Mouse (Mus musculus): Measurements from ENCODE around the gene 4933415A04Rik. TPM values are rescaled to one million over a fixed set of nuclear protein-coding genes. Genes with fewer than 3 reads are reported as not detected.

Gene 4933415A04Rik
- total and polyA plus RNA-seq, 2 experiments from 2014 or later = 0.27 to 2.3 TPM

GRCm38 (mm10) chr11:43566696-43567095, 20.1 kb upstream of the 4933415A04Rik start:
- no peaks in the 10 kb centered on the region for H3K9me3 ChIP-seq (ENCODE audit: low read length)
- no peaks in the 10 kb centered on the region; the same call in 1 of the 2 replicates for H3K4me1 ChIP-seq (ENCODE audit: insufficient read depth, low read length)
- no peak for TF ChIP-seq CTCF (IDR thresholded peaks at IDR 0.05)
- H3K27ac ChIP-seq (ENCODE audit: low read depth, low read length) = peak overlapping the region; percentile 62; the same call in 1 of the 2 replicates
- WGBS = 41% methylated on average over 5 of the region's 5 CpGs
- H3K4me2 ChIP-seq (ENCODE audit: low read depth, low read length, poor library complexity, severe bottlenecking) = no peak overlapping the region
- H3K27me3 ChIP-seq (ENCODE audit: insufficient read depth, low read length) = no peaks in the 10 kb centered on the region
- H3K4me3 ChIP-seq (ENCODE audit: low read depth, low read length) = no peak overlapping the region
- no peak for ATAC-seq (ENCODE audit: low FRiP score)
- H3K9ac ChIP-seq (replicated peaks; ENCODE audit: low read length, poor library complexity, severe bottlenecking) = no peak overlapping the region
- no peaks in the 10 kb centered on the region for H3K36me3 ChIP-seq (ENCODE audit: insufficient read depth, low read length)
- DNase-seq (ENCODE audit: low spot score) = no peak

- Histone ChIP-seq H3K4me3 (ENCODE audit: low read depth, low read length) (no peak overlapping the region), H3K4me2 (ENCODE audit: low read depth, low read length, poor library complexity, severe bottlenecking) (no peak overlapping the region), H3K27ac (ENCODE audit: low read depth, low read length) (no peak overlapping the region), H3K9ac (replicated peaks; ENCODE audit: low read length, poor library complexity, severe bottlenecking) (no peak overlapping the region), H3K27me3 (ENCODE audit: insufficient read depth, low read length) (no peaks in the 10 kb centered on the region), H3K36me3 (ENCODE audit: insufficient read depth, low read length) (no peaks in the 10 kb centered on the region), H3K9me3 (ENCODE audit: low read length) (no peaks in the 10 kb centered on the region), H3K4me1 (ENCODE audit: insufficient read depth, low read length) (no peaks in the 10 kb centered on the region; the same call in 1 of the 2 replicates)
- WGBS = 64% methylated on average over 5 of the region's 5 CpGs
- ATAC-seq (ENCODE audit: low FRiP score) (no peak), DNase-seq (ENCODE audit: low spot score) (no peak)
- TF ChIP-seq CTCF (IDR thresholded peaks at IDR 0.05) = peak; percentile 69
Measured at GRCm38 (mm10) chr11:43568263-43568662, 18.6 kb upstream of the 4933415A04Rik start.

GRCm38 (mm10) chr11:43569188-43569587, 17.7 kb upstream of the 4933415A04Rik start:
- TF ChIP-seq CTCF (IDR thresholded peaks at IDR 0.05) = no peak
- ATAC-seq (ENCODE audit: low FRiP score) (no peak), DNase-seq (ENCODE audit: low spot score) (no peak)
- Histone ChIP-seq H3K27me3 (ENCODE audit: insufficient read depth, low read length) (no peaks in the 10 kb centered on the region), H3K9me3 (ENCODE audit: low read length) (no peaks in the 10 kb centered on the region), H3K4me2 (ENCODE audit: low read depth, low read length, poor library complexity, severe bottlenecking) (no peak overlapping the region), H3K4me1 (ENCODE audit: insufficient read depth, low read length) (no peaks in the 10 kb centered on the region; the same call in 1 of the 2 replicates), H3K27ac (ENCODE audit: low read depth, low read length) (no peak overlapping the region), H3K4me3 (ENCODE audit: low read depth, low read length) (no peak overlapping the region), H3K36me3 (ENCODE audit: insufficient read depth, low read length) (no peaks in the 10 kb centered on the region), H3K9ac (replicated peaks; ENCODE audit: low read length, poor library complexity, severe bottlenecking) (no peak overlapping the region)
- WGBS = 64% methylated on average over 5 of the region's 5 CpGs

GRCm38 (mm10) chr11:43569595-43569994, 17.2 kb upstream of the 4933415A04Rik start:
- Histone ChIP-seq H3K9me3 (ENCODE audit: low read length) (no peaks in the 10 kb centered on the region), H3K9ac (replicated peaks; ENCODE audit: low read length, poor library complexity, severe bottlenecking) (no peak overlapping the region), H3K4me2 (ENCODE audit: low read depth, low read length, poor library complexity, severe bottlenecking) (no peak overlapping the region), H3K4me1 (ENCODE audit: insufficient read depth, low read length) (no peaks in the 10 kb centered on the region; the same call in 1 of the 2 replicates), H3K27me3 (ENCODE audit: insufficient read depth, low read length) (no peaks in the 10 kb centered on the region), H3K4me3 (ENCODE audit: low read depth, low read length) (no peak overlapping the region), H3K36me3 (ENCODE audit: insufficient read depth, low read length) (no peaks in the 10 kb centered on the region), H3K27ac (ENCODE audit: low read depth, low read length) (no peak overlapping the region)
- DNase-seq (ENCODE audit: low spot score) = peak; percentile 46
- 60% methylated on average over 11 of the region's 11 CpGs for WGBS
- TF ChIP-seq CTCF (IDR thresholded peaks at IDR 0.05) = no peak
- ATAC-seq (ENCODE audit: low FRiP score) = peak; percentile 25; the same call in 1 of the 2 replicates

- H3K36me3 ChIP-seq (ENCODE audit: insufficient read depth, low read length) = no peaks in the 10 kb centered on the region
- no peak overlapping the region for H3K27ac ChIP-seq (ENCODE audit: low read depth, low read length)
- H3K4me1 ChIP-seq (ENCODE audit: insufficient read depth, low read length) = no peaks in the 10 kb centered on the region; the same call in 1 of the 2 replicates
- H3K9me3 ChIP-seq (ENCODE audit: low read length) = no peaks in the 10 kb centered on the region
- H3K27me3 ChIP-seq (ENCODE audit: insufficient read depth, low read length) = no peaks in the 10 kb centered on the region
- WGBS = 15% methylated on average over 3 of the region's 3 CpGs
- TF ChIP-seq CTCF (IDR thresholded peaks at IDR 0.05) = no peak
- DNase-seq (ENCODE audit: low spot score) = no peak
- no peak overlapping the region for H3K9ac ChIP-seq (replicated peaks; ENCODE audit: low read length, poor library complexity, severe bottlenecking)
- no peak for ATAC-seq (ENCODE audit: low FRiP score)
- no peak overlapping the region for H3K4me3 ChIP-seq (ENCODE audit: low read depth, low read length)
- no peak overlapping the region for H3K4me2 ChIP-seq (ENCODE audit: low read depth, low read length, poor library complexity, severe bottlenecking)
Measured at GRCm38 (mm10) chr11:43575061-43575375, 11.8 kb upstream of the 4933415A04Rik start.

GRCm38 (mm10) chr11:43575376-43576151, 11.3 kb upstream of the 4933415A04Rik start:
- DNase-seq (ENCODE audit: low spot score) = peak; percentile 35
- Histone ChIP-seq H3K27me3 (ENCODE audit: insufficient read depth, low read length) (no peaks in the 10 kb centered on the region), H3K4me3 (ENCODE audit: low read depth, low read length) (no peak overlapping the region), H3K36me3 (ENCODE audit: insufficient read depth, low read length) (no peaks in the 10 kb centered on the region), H3K27ac (ENCODE audit: low read depth, low read length) (no peak overlapping the region), H3K4me1 (ENCODE audit: insufficient read depth, low read length) (no peaks in the 10 kb centered on the region; the same call in 1 of the 2 replicates), H3K9ac (replicated peaks; ENCODE audit: low read length, poor library complexity, severe bottlenecking) (no peak overlapping the region), H3K9me3 (ENCODE audit: low read length) (no peaks in the 10 kb centered on the region), H3K4me2 (ENCODE audit: low read depth, low read length, poor library complexity, severe bottlenecking) (no peak overlapping the region)
- no peak for TF ChIP-seq CTCF (IDR thresholded peaks at IDR 0.05)
- 12% methylated on average over 9 of the region's 9 CpGs for WGBS
- ATAC-seq (ENCODE audit: low FRiP score) = peak; percentile 59; the same call in 1 of the 2 replicates
